8 mouse cellular contexts compared by ENCODE assay signal in the genomic region with DNA sequence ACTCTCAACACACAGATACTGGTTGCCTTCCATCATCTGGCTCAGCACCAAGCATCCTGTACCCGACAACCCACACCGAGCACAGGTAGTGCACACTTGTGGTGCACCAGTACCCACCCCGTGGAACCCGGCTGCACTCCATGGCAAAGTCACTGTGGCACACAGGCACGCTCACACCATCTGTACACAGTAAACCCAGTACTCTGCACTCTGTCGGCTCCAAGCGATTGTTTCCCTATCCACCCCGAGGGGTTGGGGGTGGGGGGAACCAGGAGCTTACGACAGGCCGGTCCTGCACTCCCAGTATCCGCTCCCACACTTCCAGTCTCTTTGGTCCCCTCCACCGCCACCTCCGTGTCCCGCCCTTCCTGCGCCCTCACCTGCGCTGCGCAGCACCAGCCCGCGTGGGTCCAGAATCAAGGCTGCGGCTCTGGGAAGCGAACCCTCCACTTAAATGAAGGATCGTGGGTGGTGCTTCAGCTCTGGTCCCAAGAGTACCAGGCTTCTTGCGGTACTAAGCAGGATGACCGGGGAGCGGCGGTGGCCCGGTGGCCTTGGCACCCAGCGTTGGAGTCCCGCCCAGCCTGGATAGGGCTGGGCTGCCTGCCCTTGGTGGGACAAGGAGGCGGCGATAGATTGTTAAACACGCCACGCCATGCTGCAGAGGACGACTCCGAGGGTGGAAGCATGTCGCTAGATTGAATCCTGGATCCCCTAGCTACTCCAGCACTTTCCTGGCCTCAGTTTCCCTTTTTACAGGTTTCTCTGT. TPM values are rescaled to one million over a fixed set of nuclear protein-coding genes. Genes with fewer than 3 reads are reported as not detected.
DNase-seq lines count a peak whose midpoint lies in the region; ATAC-seq and TF ChIP-seq lines count a peak whose summit lies in the region.

A gene (minus strand): TSS at position 515 of the 769 bp plus-strand sequence.

- H3K36me3 ChIP-seq in forebrain, postnatal 0 days (ENCODE audit: insufficient read depth), result no peaks in the 10 kb centered on the region
- H3K36me3 ChIP-seq in limb, embryonic 11.5 days (ENCODE audit: control insufficient read depth, insufficient read depth, low read length), result no peaks in the 10 kb centered on the region
- H3K36me3 ChIP-seq in midbrain, embryonic 14.5 days (ENCODE audit: control insufficient read depth, insufficient read depth, low read length), result no peaks in the 10 kb centered on the region

- H3K4me2 ChIP-seq in forebrain, postnatal 0 days (ENCODE audit: low read depth), result peak within 1 kb of the TSS; percentile 52
- peak within 1 kb of the TSS; percentile 70 for H3K4me2 ChIP-seq in limb, embryonic 11.5 days (ENCODE audit: low read depth, severe bottlenecking)
- H3K4me2 ChIP-seq in midbrain, embryonic 14.5 days (ENCODE audit: low read length), result peak within 1 kb of the TSS; percentile 53

- no peak for TF ChIP-seq CTCF in forebrain, postnatal 0 days (IDR thresholded peaks at IDR 0.05; ENCODE audit: low read depth)

- peak within 1 kb of the TSS; percentile 30 for H3K4me3 ChIP-seq in forebrain, postnatal 0 days (ENCODE audit: low read depth, low read length)
- peak within 1 kb of the TSS; percentile 39 for H3K4me3 ChIP-seq in limb, embryonic 11.5 days (ENCODE audit: low read depth, low read length)
- peak within 1 kb of the TSS; percentile 25 for H3K4me3 ChIP-seq in midbrain, embryonic 14.5 days (replicated peaks; ENCODE audit: low read depth, low read length)

- peak within 1 kb of the TSS; percentile 33; the same call in 1 of the 2 replicates for H3K9ac ChIP-seq in forebrain, postnatal 0 days
- peak within 1 kb of the TSS; percentile 9 for H3K9ac ChIP-seq in limb, embryonic 11.5 days (ENCODE audit: low read length)
- peak within 1 kb of the TSS; percentile 31 for H3K9ac ChIP-seq in midbrain, embryonic 14.5 days (replicated peaks; ENCODE audit: low read length)

- H3K4me1 ChIP-seq in forebrain, postnatal 0 days (ENCODE audit: insufficient read depth), result peaks cover 8% of the 10 kb centered on the region; the same call in 1 of the 2 replicates
- peaks cover 10% of the 10 kb centered on the region; the same call in 1 of the 2 replicates for H3K4me1 ChIP-seq in limb, embryonic 11.5 days (ENCODE audit: control insufficient read depth, insufficient read depth, low read length)
- H3K4me1 ChIP-seq in midbrain, embryonic 14.5 days (ENCODE audit: control insufficient read depth, insufficient read depth, low read length), result peaks cover 5% of the 10 kb centered on the region; the same call in 1 of the 2 replicates

- DNase-seq in gastrocnemius, postnatal 10 days, result peak; percentile 61
- DNase-seq in gastrocnemius, postnatal 25 days, result no peak
- peak; percentile 20 for DNase-seq in MN1 (ENCODE audit: low spot score)
- DNase-seq in forebrain, postnatal 0 days, result peak; percentile 33
- peak; percentile 55 for DNase-seq in limb, embryonic 11.5 days (ENCODE audit: low spot score)
- peak; percentile 39 for DNase-seq in midbrain, embryonic 14.5 days
- DNase-seq in layer of hippocampus, adult 8-10 months (ENCODE audit: low spot score in 2 of 2), result no peak
- no peak for DNase-seq in spleen, adult 12 weeks (ENCODE audit: low spot score)

- 2% methylated on average over 36 of the region's 36 CpGs for WGBS in forebrain, postnatal 0 days
- 3% methylated on average over 36 of the region's 36 CpGs for WGBS in limb, embryonic 11.5 days
- 5% methylated on average over 36 of the region's 36 CpGs for WGBS in midbrain, embryonic 14.5 days

- H3K27me3 ChIP-seq in forebrain, postnatal 0 days (ENCODE audit: insufficient read depth, low read length), result no peaks in the 10 kb centered on the region
- peaks cover 13% of the 10 kb centered on the region for H3K27me3 ChIP-seq in limb, embryonic 11.5 days (ENCODE audit: control insufficient read depth, insufficient read depth, low read length)
- peaks cover 17% of the 10 kb centered on the region for H3K27me3 ChIP-seq in midbrain, embryonic 14.5 days (ENCODE audit: control insufficient read depth, insufficient read depth, low read length)

- H3K9me3 ChIP-seq in forebrain, postnatal 0 days (ENCODE audit: low read length), result no peaks in the 10 kb centered on the region
- H3K9me3 ChIP-seq in limb, embryonic 11.5 days (ENCODE audit: control insufficient read depth, low read length), result no peaks in the 10 kb centered on the region
- H3K9me3 ChIP-seq in midbrain, embryonic 14.5 days (ENCODE audit: control insufficient read depth, low read length), result no peaks in the 10 kb centered on the region

- peak; percentile 59 for ATAC-seq in forebrain, postnatal 0 days
- peak; percentile 54; the same call in 1 of the 2 replicates for ATAC-seq in limb, embryonic 11.5 days (ENCODE audit: insufficient number of reproducible peaks, low FRiP score, low TSS enrichment, low read depth)
- no peak; the same call in 1 of the 2 replicates for ATAC-seq in midbrain, embryonic 14.5 days (ENCODE audit: low FRiP score, low TSS enrichment)

- no peak within 1 kb of the TSS for H3K27ac ChIP-seq in forebrain, postnatal 0 days (ENCODE audit: low read depth, low read length)
- H3K27ac ChIP-seq in limb, embryonic 11.5 days (replicated peaks; ENCODE audit: low read depth, low read length), result no peak within 1 kb of the TSS
- H3K27ac ChIP-seq in midbrain, embryonic 14.5 days (replicated peaks; ENCODE audit: low read depth, low read length), result no peak within 1 kb of the TSS

RNA-seq across cellular contexts. Expression of the gene that starts here (rescaled TPM):
- total RNA-seq in gastrocnemius, postnatal 10 days (2021), result 1 to 10 TPM; 2.3 to 4.0 TPM
- 1 to 10 TPM; 1.4 to 1.9 TPM for total RNA-seq in gastrocnemius, postnatal 25 days (2021)
- total RNA-seq in forebrain, postnatal 0 days (2014; rRNA removed), result 1.2 and 2.3 TPM in 2 replicates
- polyA plus RNA-seq in forebrain, postnatal 0 days (2015; fragmentation: Nextera tagmentation; extraction: Ambion mirVana), result 3.1 and 3.8 TPM in 2 replicates
- polyA plus RNA-seq in limb, embryonic 11.5 days (2014; fragmentation: Nextera tagmentation; extraction: Ambion mirVana), result 1.6 and 2.5 TPM in 2 replicates
- polyA plus RNA-seq in midbrain, embryonic 14.5 days (2014; fragmentation: Nextera tagmentation; extraction: Ambion mirVana), result 1.8 and 2.7 TPM in 2 replicates
- total RNA-seq in layer of hippocampus, adult 8-10 months (2022), result 1 to 10 TPM; 3.1 to 8.7 (median 6.5) TPM

Comparison
In these comparisons a context has a peak if more than half of its experiments do, and no peak if none do; other contexts are left out.
1. DNase-seq: peak in gastrocnemius, postnatal 10 days (single experiment), MN1 (single experiment), forebrain, postnatal 0 days (single experiment), limb, embryonic 11.5 days (single experiment) and midbrain, embryonic 14.5 days (single experiment); none in gastrocnemius, postnatal 25 days (single experiment), layer of hippocampus, adult 8-10 months (0 of 2) and spleen, adult 12 weeks (single experiment).
2. Peak in every context shown above with its lines, with median percentiles within 50 percentile points of each other: H3K4me2 ChIP-seq, H3K4me3 ChIP-seq and H3K9ac ChIP-seq.